Mouse (Mus musculus) CH12.LX (cell line): Measurements from ENCODE around the gene Ercc1. TPM values are rescaled to one million over a fixed set of nuclear protein-coding genes. Genes with fewer than 3 reads are reported as not detected.

Source experiments
- DNase-seq: peaks from one replicate; pipeline ENCODE4 v3.0.0-alpha.2; 2013; ENCODE audit errors: extremely low read depth
- H3K27ac ChIP-seq: 2 replicates; pipeline ENCODE4 v1.5.1; 2012; ENCODE audit warnings: low read depth, mild to moderate bottlenecking, control low read depth, moderate library complexity; ENCODE audit not compliant: insufficient read depth
- H3K27me3 ChIP-seq: replicated peaks from 2 replicates; pipeline ENCODE3; 2012; ENCODE audit warnings: inconsistent platforms
- H3K36me3 ChIP-seq, 2 experiments: replicated peaks in 1 of 2; 2 replicates each; pipeline versions ENCODE3 to v1.6.1; 2012; ENCODE audit warnings: inconsistent platforms in 1 of 2, low read length in 1 of 2, mild to moderate bottlenecking in 1 of 2, mixed read lengths in 1 of 2, moderate library complexity in 1 of 2; ENCODE audit not compliant: control insufficient read depth in 1 of 2, insufficient read depth in 1 of 2
- H3K4me1 ChIP-seq, 2 experiments: 2 replicates each; pipeline ENCODE4 v1.6.1; 2012; ENCODE audit warnings: inconsistent platforms in 1 of 2, moderate library complexity in 1 of 2; ENCODE audit not compliant: insufficient read depth in 2 of 2, control insufficient read depth in 1 of 2
- H3K4me2 ChIP-seq: 2 replicates; pipeline ENCODE4 v1.6.1; 2012; ENCODE audit warnings: low read depth, mild to moderate bottlenecking, control low read depth; ENCODE audit not compliant: poor library complexity, insufficient read depth, severe bottlenecking
- H3K4me3 ChIP-seq, 3 experiments: fragments of 150-350 bp in 1 of 3; sonication (generic) in 1 of 3; replicated peaks in 1 of 3; 2 replicates each; pipeline versions ENCODE3 to v1.5.1; 2011 to 2012; ENCODE audit warnings: low read depth in 2 of 3, low read length in 2 of 3, mild to moderate bottlenecking in 2 of 3, moderate library complexity in 2 of 3, control low read depth in 1 of 3, improper control_type of control experiment in 1 of 3, inconsistent platforms in 1 of 3, mixed read lengths in 1 of 3; ENCODE audit not compliant: poor library complexity in 1 of 3
- H3K79me2 ChIP-seq: replicated peaks from 2 replicates; pipeline ENCODE4 v1.6.1; 2012; ENCODE audit warnings: mild to moderate bottlenecking, moderate library complexity; ENCODE audit not compliant: control insufficient read depth, poor library complexity, insufficient read depth, severe bottlenecking; ENCODE audit errors: extremely low read depth
- H3K9ac ChIP-seq: 2 replicates; pipeline ENCODE4 v1.6.1; 2012; ENCODE audit warnings: low read depth, mild to moderate bottlenecking, control low read depth, moderate library complexity; ENCODE audit not compliant: insufficient read depth
- H3K9me3 ChIP-seq: replicated peaks from 2 replicates; pipeline ENCODE3; 2012; ENCODE audit warnings: low read length, inconsistent platforms, mixed read lengths
- BHLHE40 ChIP-seq: IDR thresholded peaks from 2 replicates; pipeline ENCODE4 v1.6.1; 2011; ENCODE audit warnings: mild to moderate bottlenecking, low read depth, low read length, improper control_type of control experiment
- CHD1 ChIP-seq: IDR thresholded peaks from 2 replicates; pipeline ENCODE4 v1.6.1; 2012; ENCODE audit warnings: low read depth, low read length, improper control_type of control experiment, inconsistent platforms
- CHD2 ChIP-seq: IDR thresholded peaks from 2 replicates; pipeline ENCODE4 v1.6.1; 2011; ENCODE audit warnings: low read length, improper control_type of control experiment
- CTCF ChIP-seq, 2 experiments: IDR thresholded peaks in 1 of 2; conservative IDR thresholded peaks in 1 of 2; 2 replicates each; pipeline ENCODE4 v1.5.1; 2011 to 2012; ENCODE audit warnings: low read depth in 2 of 2, low read length in 2 of 2, improper control_type of control experiment in 1 of 2, inconsistent platforms in 1 of 2, mild to moderate bottlenecking in 1 of 2, moderate library complexity in 1 of 2
- E2F4 ChIP-seq: IDR thresholded peaks from 2 replicates; pipeline ENCODE4 v1.6.1; 2011; ENCODE audit warnings: low read depth, low read length, improper control_type of control experiment; ENCODE audit not compliant: insufficient replicate concordance
- ELF1 ChIP-seq: IDR thresholded peaks from 2 replicates; pipeline ENCODE4 v1.6.1; 2014; ENCODE audit warnings: low read depth, mild to moderate bottlenecking, inconsistent platforms, low read length, improper control_type of control experiment
- EP300 ChIP-seq: IDR thresholded peaks from 2 replicates; pipeline ENCODE4 v1.6.1; 2011; ENCODE audit warnings: low read length, improper control_type of control experiment
- ETS1 ChIP-seq: conservative IDR thresholded peaks from 2 replicates; pipeline ENCODE4 v1.6.1; 2012; ENCODE audit warnings: low read depth, mild to moderate bottlenecking, inconsistent platforms, low read length, improper control_type of control experiment, moderate library complexity
- GABPA ChIP-seq: IDR thresholded peaks from 2 replicates; pipeline ENCODE4 v1.6.1; 2012; ENCODE audit warnings: low read depth, low read length, improper control_type of control experiment, inconsistent platforms; ENCODE audit not compliant: insufficient replicate concordance
- HCFC1 ChIP-seq: IDR thresholded peaks from 2 replicates; pipeline ENCODE4 v1.6.1; 2012; ENCODE audit warnings: low read depth, mild to moderate bottlenecking, inconsistent platforms, low read length, improper control_type of control experiment
- IRF4 ChIP-seq: IDR thresholded peaks from 2 replicates; pipeline ENCODE4 v1.6.1; 2014; ENCODE audit warnings: low read depth, mild to moderate bottlenecking, inconsistent platforms, low read length, improper control_type of control experiment
- JUN ChIP-seq: IDR thresholded peaks from 2 replicates; pipeline ENCODE4 v1.6.1; 2011; ENCODE audit warnings: low read depth, mild to moderate bottlenecking, low read length, improper control_type of control experiment, moderate library complexity; ENCODE audit not compliant: insufficient read depth
- KAT2A ChIP-seq: IDR thresholded peaks from 2 replicates; pipeline ENCODE4 v1.6.1; 2012; ENCODE audit warnings: low read length, improper control_type of control experiment, inconsistent platforms; ENCODE audit not compliant: insufficient replicate concordance
- MAX ChIP-seq: IDR thresholded peaks from 2 replicates; pipeline ENCODE4 v1.6.1; 2011; ENCODE audit warnings: low read length, improper control_type of control experiment
- MAZ ChIP-seq: IDR thresholded peaks from 2 replicates; pipeline ENCODE4 v1.6.1; 2012; ENCODE audit warnings: low read depth, mild to moderate bottlenecking, inconsistent platforms, low read length, improper control_type of control experiment, moderate library complexity
- MEF2A ChIP-seq: IDR thresholded peaks from 2 replicates; pipeline ENCODE4 v1.6.1; 2014; ENCODE audit warnings: low read depth, mild to moderate bottlenecking, inconsistent platforms, low read length, improper control_type of control experiment, borderline replicate concordance
- MYC ChIP-seq: IDR thresholded peaks from 2 replicates; pipeline ENCODE4 v1.6.1; 2011; ENCODE audit warnings: low read depth, mild to moderate bottlenecking, improper control_type of control experiment, low read length
- NRF1 ChIP-seq: IDR thresholded peaks from 2 replicates; pipeline ENCODE4 v1.6.1; 2014; ENCODE audit warnings: low read depth, mild to moderate bottlenecking, inconsistent platforms, low read length, improper control_type of control experiment, moderate library complexity
- PAX5 ChIP-seq: IDR thresholded peaks from 2 replicates; pipeline ENCODE4 v1.6.1; 2012; ENCODE audit warnings: low read length, inconsistent platforms, mixed read lengths
- POLR2A ChIP-seq: IDR thresholded peaks from 2 replicates; pipeline ENCODE4 v1.6.1; 2011; ENCODE audit warnings: low read depth, mild to moderate bottlenecking, improper control_type of control experiment, low read length
- POLR2AphosphoS2 ChIP-seq: IDR thresholded peaks from 2 replicates; pipeline ENCODE4 v1.6.1; 2011; ENCODE audit warnings: low read depth, low read length, improper control_type of control experiment
- SIN3A ChIP-seq: IDR thresholded peaks from 2 replicates; pipeline ENCODE4 v1.6.1; 2012; ENCODE audit warnings: low read length, improper control_type of control experiment, inconsistent platforms
- TBP ChIP-seq: conservative IDR thresholded peaks from 2 replicates; pipeline ENCODE4 v1.6.1; 2011; ENCODE audit warnings: low read depth, low read length, improper control_type of control experiment
- TCF12 ChIP-seq: IDR thresholded peaks from 2 replicates; pipeline ENCODE4 v1.6.1; 2014; ENCODE audit warnings: low read depth, mild to moderate bottlenecking, inconsistent platforms, low read length, improper control_type of control experiment
- UBTF ChIP-seq: IDR thresholded peaks from 2 replicates; pipeline ENCODE4 v1.6.1; 2012; ENCODE audit warnings: low read depth, mild to moderate bottlenecking, inconsistent platforms, low read length, improper control_type of control experiment, moderate library complexity
- USF1 ChIP-seq: IDR thresholded peaks from 2 replicates; pipeline ENCODE4 v1.6.1; 2014; ENCODE audit warnings: low read depth, mild to moderate bottlenecking, inconsistent platforms, low read length, improper control_type of control experiment
- USF2 ChIP-seq: conservative IDR thresholded peaks from 2 replicates; pipeline ENCODE4 v1.6.1; 2011; ENCODE audit warnings: low read depth, low read length, improper control_type of control experiment
- ZC3H11A ChIP-seq: IDR thresholded peaks from 2 replicates; pipeline ENCODE4 v1.6.1; 2012; ENCODE audit warnings: low read depth, mild to moderate bottlenecking, inconsistent platforms, low read length, improper control_type of control experiment
- ZKSCAN1 ChIP-seq: IDR thresholded peaks from 2 replicates; pipeline ENCODE4 v1.6.1; 2012; ENCODE audit warnings: low read depth, inconsistent platforms, low read length, improper control_type of control experiment, borderline replicate concordance
- ZMIZ1 ChIP-seq: IDR thresholded peaks from 2 replicates; pipeline ENCODE4 v1.6.1; 2012; ENCODE audit warnings: low read depth, mild to moderate bottlenecking, inconsistent platforms, low read length, improper control_type of control experiment
- dilution Hi-C: fragments of 300-500 bp; cut with MboI; formaldehyde crosslinking; loops from 2 replicates; pipeline ENCODE4 v1.14.3; 2020; ENCODE audit warnings: low sequenced_read_pairs; ENCODE audit not compliant: extremely low pct_unique_long_range_greater_than_20kb, extremely low pct_ligation_motif_present
- in situ Hi-C: fragments of 300-500 bp; cut with MboI; formaldehyde crosslinking; loops from 3 replicates; pipeline ENCODE4 v1.14.3; 2019; ENCODE audit warnings: low sequenced_read_pairs, low pct_ligation_motif_present, low pct_unique_long_range_greater_than_20kb, mixed read lengths
- polyA plus RNA-seq: library from polyadenylated mRNA; unstranded; fragments of >175 nt; gene quantifications from 2 replicates; pipeline ENCODE4 v1.2.1, GENCODE M21; 2012; ENCODE audit warnings: low read depth; ENCODE audit not compliant: insufficient read length
- total RNA-seq, 2 experiments: library from RNA; depleted of rRNA; stranded (reverse); fragments of 300-350 nt in 1 of 2; fragments of >200 nt in 1 of 2; gene quantifications; 2 replicates each; pipeline ENCODE4 v1.2.3; 2012 to 2014

Ercc1 gene
- total and polyA plus RNA-seq, 3 experiments, result 26.9 to 28.2 (median 27.7) TPM

- DNase-seq, result no peak
- Histone ChIP-seq H3K9me3 (no peaks in the 10 kb centered on the region), H3K27me3 (no peaks in the 10 kb centered on the region), H3K4me3 (no peak overlapping the region), H3K4me2 (no peak overlapping the region), H3K36me3 (peaks cover 0 to 2% of the 10 kb centered on the region in 2 experiments), H3K79me2 (peaks cover 12% of the 10 kb centered on the region), H3K27ac (no peak overlapping the region), H3K9ac (no peak overlapping the region), H3K4me1 (peaks cover 3% of the 10 kb centered on the region in 2 experiments; a peak in 3 of 4 replicates)
- TF ChIP-seq CTCF (conservative IDR thresholded peaks at IDR 0.05 in 1 of 2, IDR thresholded peaks at IDR 0.05 in 1 of 2; ENCODE audit: low read depth in 2 of 2, low read length in 2 of 2) (no peak), MAZ (no peak), PAX5 (no peak), ZMIZ1 (no peak), USF1 (no peak), TBP (no peak), MAX (no peak), EP300 (no peak), GABPA (no peak), ETS1 (no peak), POLR2A (no peak), BHLHE40 (no peak), ZC3H11A (no peak)
- in situ Hi-C loops (no loop called here), dilution Hi-C loops (no loop called here)
These were observed 33.5 kb downstream of the Ercc1 start for GRCm38 (mm10) chr7:19378049-19378448.

GRCm38 (mm10) chr7:19381377-19382165, 37.0 kb downstream of the Ercc1 start, which contains the start of gene Ercc2:
Ercc2 (plus strand) TSS chr7:19382010.
- Histone ChIP-seq H3K27me3 (no peaks in the 10 kb centered on the region), H3K4me3 (peak within 1 kb of the TSS; percentile 60 to 88 (median 84)), H3K79me2 (peaks cover 24% of the 10 kb centered on the region), H3K9me3 (no peaks in the 10 kb centered on the region), H3K4me2 (peak within 1 kb of the TSS; percentile 79), H3K9ac (peak within 1 kb of the TSS; percentile 69), H3K27ac (no peak within 1 kb of the TSS), H3K4me1 (peaks cover 3 to 9% of the 10 kb centered on the region in 2 experiments; a peak in 3 of 4 replicates), H3K36me3 (peaks cover 29 to 34% of the 10 kb centered on the region in 2 experiments)
- in situ Hi-C loops, result no loop called here
- dilution Hi-C loops, result no loop called here
- peak; percentile 99 for DNase-seq
- TF ChIP-seq E2F4 (no peak), HCFC1 (peak; percentile 91), ZKSCAN1 (no peak), CHD1 (no peak), MAX (peak; percentile 68; the same call in 1 of the 2 replicates), MEF2A (peak; percentile 54; the same call in 1 of the 2 replicates), SIN3A (peak; percentile 88), PAX5 (no peak), POLR2AphosphoS2 (no peak), CHD2 (peak; percentile 50; the same call in 1 of the 2 replicates), UBTF (no peak), TCF12 (peak; percentile 67; the same call in 1 of the 2 replicates), BHLHE40 (peak; percentile 50; the same call in 1 of the 2 replicates), NRF1 (peak; percentile 95), KAT2A (0 out of 2 replicates have a peak, but pooled peaks have one; percentile 53), POLR2A (peak; percentile 69), EP300 (no peak), JUN (no peak), MAZ (no peak), MYC (no peak; the same call in 1 of the 2 replicates), USF2 (no peak), ELF1 (peak; percentile 71), IRF4 (peak; percentile 73; the same call in 1 of the 2 replicates), TBP (peak; percentile 66)
